Mouse (Mus musculus): Measurements from ENCODE around the gene Art5. TPM values are rescaled to one million over a fixed set of nuclear protein-coding genes. Genes with fewer than 3 reads are reported as not detected.
A peak's percentile ranks its signal among the peaks of the same experiment; 100 is the strongest.

Gene Art5
- total and polyA plus RNA-seq, 2 experiments from 2014 or later = 3.5 to 3.6 TPM

- H3K36me3 ChIP-seq (replicated peaks; ENCODE audit: control insufficient read depth, insufficient read depth, low read length) = peaks cover 38% of the 10 kb centered on the region
- no peak overlapping the region for H3K4me2 ChIP-seq (ENCODE audit: low read depth, low read length)
- no peak overlapping the region for H3K9ac ChIP-seq (replicated peaks; ENCODE audit: low read depth, low read length)
- 77% methylated on average over 6 of the region's 6 CpGs for WGBS
- H3K27me3 ChIP-seq (ENCODE audit: control insufficient read depth, insufficient read depth, low read length) = no peaks in the 10 kb centered on the region
- ATAC-seq (ENCODE audit: insufficient read depth, low read depth) (no peak), DNase-seq (ENCODE audit: low spot score) (no peak)
- TF ChIP-seq CTCF (IDR thresholded peaks at IDR 0.05; ENCODE audit: low read depth) (no peak), EP300 (IDR thresholded peaks at IDR 0.05; ENCODE audit: low read depth) (no peak)
- H3K4me1 ChIP-seq (ENCODE audit: control insufficient read depth, insufficient read depth) = no peaks in the 10 kb centered on the region
- no peaks in the 10 kb centered on the region for H3K9me3 ChIP-seq (replicated peaks; ENCODE audit: control insufficient read depth, low read length)
- no peak overlapping the region for H3K27ac ChIP-seq (ENCODE audit: low read depth)
- no peak overlapping the region for H3K4me3 ChIP-seq (ENCODE audit: low read depth, low read length)
Measured at GRCm38 (mm10) chr7:102117382-102117781, 8.1 kb upstream of the Art5 start.

- Histone ChIP-seq H3K9ac (replicated peaks; ENCODE audit: low read depth, low read length) (no peak within 1 kb of the TSS), H3K36me3 (replicated peaks; ENCODE audit: control insufficient read depth, insufficient read depth, low read length) (peaks cover 32% of the 10 kb centered on the region), H3K9me3 (replicated peaks; ENCODE audit: control insufficient read depth, low read length) (no peaks in the 10 kb centered on the region), H3K4me3 (ENCODE audit: low read depth, low read length) (no peak within 1 kb of the TSS), H3K27me3 (ENCODE audit: control insufficient read depth, insufficient read depth, low read length) (no peaks in the 10 kb centered on the region), H3K4me1 (ENCODE audit: control insufficient read depth, insufficient read depth) (no peaks in the 10 kb centered on the region), H3K27ac (ENCODE audit: low read depth) (no peak within 1 kb of the TSS), H3K4me2 (ENCODE audit: low read depth, low read length) (no peak within 1 kb of the TSS)
- DNase-seq (ENCODE audit: low spot score) (no peak), ATAC-seq (ENCODE audit: insufficient read depth, low read depth) (no peak)
- TF ChIP-seq EP300 (IDR thresholded peaks at IDR 0.05; ENCODE audit: low read depth) (no peak), CTCF (IDR thresholded peaks at IDR 0.05; ENCODE audit: low read depth) (no peak)
- WGBS = 26% methylated on average over 7 of the region's 7 CpGs
Measured at GRCm38 (mm10) chr7:102116579-102117331, 7.5 kb upstream of the Art5 start, which contains the start of gene Chrna10. Gene Chrna10 (minus strand): TSS chr7:102116828.

GRCm38 (mm10) chr7:102113151-102113729 is 4.0 kb upstream of the Art5 start:
- H3K27ac ChIP-seq (ENCODE audit: low read depth) = no peak overlapping the region
- no peak overlapping the region for H3K4me2 ChIP-seq (ENCODE audit: low read depth, low read length)
- H3K36me3 ChIP-seq (replicated peaks; ENCODE audit: control insufficient read depth, insufficient read depth, low read length) = no peaks in the 10 kb centered on the region
- H3K9me3 ChIP-seq (replicated peaks; ENCODE audit: control insufficient read depth, low read length) = no peaks in the 10 kb centered on the region
- no peak overlapping the region for H3K4me3 ChIP-seq (ENCODE audit: low read depth, low read length)
- WGBS = 72% methylated on average over 45 of the region's 45 CpGs
- DNase-seq (ENCODE audit: low spot score) = no peak
- no peak overlapping the region for H3K9ac ChIP-seq (replicated peaks; ENCODE audit: low read depth, low read length)
- ATAC-seq (ENCODE audit: insufficient read depth, low read depth) = no peak
- no peaks in the 10 kb centered on the region for H3K4me1 ChIP-seq (ENCODE audit: control insufficient read depth, insufficient read depth)
- no peaks in the 10 kb centered on the region for H3K27me3 ChIP-seq (ENCODE audit: control insufficient read depth, insufficient read depth, low read length)
- TF ChIP-seq CTCF (IDR thresholded peaks at IDR 0.05; ENCODE audit: low read depth) = no peak
- no peak for TF ChIP-seq EP300 (IDR thresholded peaks at IDR 0.05; ENCODE audit: low read depth)

GRCm38 (mm10) chr7:102109746-102110145 is 457 bp upstream of the Art5 start:
- Histone ChIP-seq H3K36me3 (replicated peaks; ENCODE audit: control insufficient read depth, insufficient read depth, low read length) (no peaks in the 10 kb centered on the region), H3K4me3 (ENCODE audit: low read depth, low read length) (no peak overlapping the region), H3K27me3 (ENCODE audit: control insufficient read depth, insufficient read depth, low read length) (no peaks in the 10 kb centered on the region), H3K9ac (replicated peaks; ENCODE audit: low read depth, low read length) (no peak overlapping the region), H3K27ac (ENCODE audit: low read depth) (no peak overlapping the region), H3K9me3 (replicated peaks; ENCODE audit: control insufficient read depth, low read length) (no peaks in the 10 kb centered on the region), H3K4me1 (ENCODE audit: control insufficient read depth, insufficient read depth) (0 out of 2 replicates have a peak, but pooled peaks cover 6% of the 10 kb centered on the region), H3K4me2 (ENCODE audit: low read depth, low read length) (no peak overlapping the region)
- TF ChIP-seq CTCF (IDR thresholded peaks at IDR 0.05; ENCODE audit: low read depth) (no peak), EP300 (IDR thresholded peaks at IDR 0.05; ENCODE audit: low read depth) (no peak)
- no peak for DNase-seq (ENCODE audit: low spot score)
- WGBS = 75% methylated on average over 4 of the region's 4 CpGs
- no peak for ATAC-seq (ENCODE audit: insufficient read depth, low read depth)

GRCm38 (mm10) chr7:102108206-102108605 is 1.1 kb downstream of the Art5 start:
- Histone ChIP-seq H3K27ac (ENCODE audit: low read depth) (no peak overlapping the region), H3K4me2 (ENCODE audit: low read depth, low read length) (peak overlapping the region; percentile 19; the same call in 1 of the 2 replicates), H3K9me3 (replicated peaks; ENCODE audit: control insufficient read depth, low read length) (no peaks in the 10 kb centered on the region), H3K9ac (replicated peaks; ENCODE audit: low read depth, low read length) (no peak overlapping the region), H3K36me3 (replicated peaks; ENCODE audit: control insufficient read depth, insufficient read depth, low read length) (no peaks in the 10 kb centered on the region), H3K4me1 (ENCODE audit: control insufficient read depth, insufficient read depth) (0 out of 2 replicates have a peak, but pooled peaks cover 6% of the 10 kb centered on the region), H3K4me3 (ENCODE audit: low read depth, low read length) (no peak overlapping the region), H3K27me3 (ENCODE audit: control insufficient read depth, insufficient read depth, low read length) (no peaks in the 10 kb centered on the region)
- no peak for ATAC-seq (ENCODE audit: insufficient read depth, low read depth)
- DNase-seq (ENCODE audit: low spot score) = no peak
- WGBS = 79% methylated on average over 1 of the region's 1 CpGs
- TF ChIP-seq EP300 (IDR thresholded peaks at IDR 0.05; ENCODE audit: low read depth) (no peak), CTCF (IDR thresholded peaks at IDR 0.05; ENCODE audit: low read depth) (no peak)

Data from heart, postnatal 0 days (tissue).